Mouse (Mus musculus) left cerebral cortex, adult 18-20 months (tissue): ENCODE measurements around the gene Larp4. TPM values are rescaled to one million over a fixed set of nuclear protein-coding genes. Genes with fewer than 3 reads are reported as not detected.
"Not testable (repeated sequence)": the region's sequence is repeated elsewhere in the genome, so short reads cannot be mapped to it uniquely, and the experiment has no call there.

Experiments
- DNase-seq, 2 experiments: peaks; one replicate each; pipeline ENCODE4 v3.0.0; 2021 to 2022; ENCODE audit warnings: low spot score in 2 of 2, mixed read lengths in 1 of 2
- long read RNA-seq, 2 experiments: library from polyadenylated mRNA; stranded (forward); transcript quantifications; one replicate each; pipeline ENCODE4 v2.0.0; 2021
- total RNA-seq, 2 experiments: library from RNA; stranded (reverse); gene quantifications; 2 replicates each; pipeline ENCODE4 v1.2.3; 2021

The Larp4 gene
- total RNA-seq, result 10 to 100 TPM; 46.5 to 50.4 TPM
- long read RNA-seq, experiment 1, full-length matches to known transcripts, result 7 of 21 reads
- long read RNA-seq, experiment 1, partial matches to known transcripts, result 1 of 21 reads
- long read RNA-seq, experiment 1, other reads (novel, unspliced or antisense), result 13 of 21 reads
- long read RNA-seq, experiment 2, full-length matches to known transcripts, result 2 of 8 reads
- long read RNA-seq, experiment 2, partial matches to known transcripts, result 1 of 8 reads
- long read RNA-seq, experiment 2, other reads (novel, unspliced or antisense), result 5 of 8 reads

- DNase-seq, result not testable (repeated sequence)
These were observed at the start of gene Larp4 for GRCm38 (mm10) chr15:99969765-99970164. Larp4 (plus strand) TSS chr15:99970065.

- no peak for DNase-seq
These were observed 38.6 kb upstream of the Larp4 start for GRCm38 (mm10) chr15:99931231-99931630.

DNA sequence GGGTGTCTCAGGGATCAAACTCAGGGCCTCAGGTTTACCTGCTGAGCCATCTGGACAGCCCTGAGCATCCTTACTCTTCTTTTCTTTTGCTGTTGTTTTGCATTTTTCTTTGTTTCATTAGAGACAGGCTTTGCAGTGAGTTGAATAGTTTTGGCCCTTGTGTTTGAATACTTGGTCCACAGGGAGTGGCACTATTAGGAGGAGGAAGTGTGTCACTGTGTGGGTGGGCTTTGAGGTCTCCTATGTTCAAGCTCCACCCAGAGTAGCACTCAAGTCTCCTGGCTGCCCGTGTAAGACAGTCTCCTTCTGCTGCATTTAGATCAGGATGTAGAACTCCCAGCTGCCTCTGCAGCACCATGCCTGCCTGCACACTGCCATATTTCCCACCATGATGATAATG lies 35.4 kb upstream of the Larp4 start:
- DNase-seq, result no peak

DNA sequence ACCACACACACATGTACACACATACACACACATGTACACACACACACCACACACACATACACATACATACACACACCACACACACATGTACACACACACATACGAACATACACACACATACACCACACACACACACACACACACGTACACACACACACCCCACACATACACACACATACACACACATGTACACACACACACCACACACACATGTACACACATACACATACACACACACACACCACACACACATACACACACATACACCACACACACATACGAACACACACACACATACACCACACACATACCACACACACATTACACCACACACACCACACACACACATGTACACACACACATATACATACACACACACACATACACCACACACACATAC lies 33.2 kb upstream of the Larp4 start:
- no peak for DNase-seq

DNA sequence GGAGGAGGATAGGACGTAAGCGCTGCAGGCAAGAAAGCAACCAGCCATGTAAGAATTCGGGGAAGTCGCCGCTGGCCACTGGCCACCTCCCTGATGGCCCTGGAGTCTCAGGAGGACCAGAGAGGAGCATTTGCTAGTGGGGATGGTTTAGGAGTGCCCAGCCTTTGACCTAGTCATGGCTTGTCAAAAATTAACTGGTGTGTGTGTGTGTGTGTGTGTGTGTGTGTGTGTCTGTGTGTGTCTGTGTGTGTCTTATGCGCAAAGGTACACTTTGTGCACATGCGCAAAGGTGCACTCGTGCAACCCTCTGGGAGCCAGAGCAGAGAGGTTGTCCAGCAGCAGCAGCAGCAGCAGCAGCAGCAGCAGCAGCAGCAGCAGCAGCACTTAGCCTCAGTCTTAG lies 32.0 kb upstream of the Larp4 start:
- no peak for DNase-seq

- DNase-seq, result no peak
These were observed 29.4 kb upstream of the Larp4 start for GRCm38 (mm10) chr15:99940426-99940825.

DNA sequence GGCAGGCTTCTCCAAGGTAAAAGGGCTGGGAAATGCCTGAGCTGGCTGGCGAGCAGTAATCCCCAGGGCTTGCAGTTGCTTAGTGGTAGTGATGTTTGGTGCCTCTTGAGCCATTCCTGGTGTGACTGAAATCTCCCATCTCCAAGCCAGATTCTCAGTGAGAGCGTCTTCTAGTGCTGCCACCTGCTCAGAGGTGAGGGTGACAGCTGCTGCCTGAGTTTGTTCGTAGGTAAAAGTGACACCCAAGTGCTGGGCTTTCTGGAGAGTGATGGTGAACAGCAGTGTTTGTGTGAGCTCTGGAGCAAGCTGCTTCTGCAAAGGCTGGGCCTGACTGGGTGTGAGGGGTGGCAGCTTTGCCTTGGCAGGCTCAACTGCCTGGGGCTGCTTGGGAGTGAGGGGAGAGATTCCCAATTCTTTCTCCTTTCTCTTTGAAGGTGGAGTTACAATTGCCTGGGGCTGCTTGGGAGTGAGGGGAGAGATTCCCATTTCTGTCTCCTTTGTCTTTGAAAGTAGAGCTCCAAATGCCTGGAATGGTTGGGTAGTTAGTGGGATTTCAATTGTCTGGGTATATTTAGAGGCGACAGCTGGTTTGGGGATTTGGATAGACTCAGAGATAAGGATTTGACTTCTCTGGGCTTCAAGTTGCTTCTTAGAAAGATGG lies 28.8 kb upstream of the Larp4 start:
- no peak for DNase-seq

- no peak for DNase-seq
These were observed 14.5 kb upstream of the Larp4 start for GRCm38 (mm10) chr15:99955324-99955723.

DNA sequence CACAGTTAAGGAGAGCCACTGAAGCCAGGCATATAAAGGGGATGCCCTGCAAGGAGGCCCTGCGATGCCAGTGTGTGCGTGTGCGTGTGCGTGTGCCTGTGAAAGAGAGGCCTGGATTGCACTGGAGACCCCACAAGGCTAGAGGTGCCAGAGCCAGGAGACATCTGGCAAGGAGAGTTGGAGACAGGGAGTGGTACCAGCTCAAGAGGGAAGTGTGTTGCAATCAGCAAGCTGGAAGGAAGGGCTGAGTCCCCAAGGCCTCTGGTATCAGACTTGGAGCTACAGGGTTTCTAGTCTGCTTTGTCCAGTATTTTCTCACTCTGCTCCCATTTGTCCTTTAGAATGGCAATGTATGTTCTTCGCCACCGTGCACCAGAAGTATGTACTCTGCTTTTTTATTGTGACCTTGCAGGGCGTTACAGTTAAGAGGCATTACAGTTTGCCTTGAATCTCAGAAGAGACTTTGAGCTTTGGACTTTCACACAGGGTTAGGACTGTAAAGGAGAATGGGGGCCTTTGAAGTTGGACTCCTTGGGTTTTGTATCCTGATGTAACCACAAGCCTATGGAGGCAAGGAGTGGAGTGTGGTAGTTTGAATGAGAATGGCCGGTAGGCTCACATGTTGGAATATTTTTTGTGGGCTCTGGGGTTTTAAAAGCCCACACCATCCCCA lies 4.6 kb upstream of the Larp4 start:
- DNase-seq, result no peak

- no peak for DNase-seq
These were observed 2.9 kb upstream of the Larp4 start, which contains the start of gene Fam186a for GRCm38 (mm10) chr15:99966961-99967360. Fam186a (minus strand) TSS chr15:99967061.

- DNase-seq, result no peak
These were observed 741 bp downstream of the Larp4 start for GRCm38 (mm10) chr15:99970606-99971005.

DNA sequence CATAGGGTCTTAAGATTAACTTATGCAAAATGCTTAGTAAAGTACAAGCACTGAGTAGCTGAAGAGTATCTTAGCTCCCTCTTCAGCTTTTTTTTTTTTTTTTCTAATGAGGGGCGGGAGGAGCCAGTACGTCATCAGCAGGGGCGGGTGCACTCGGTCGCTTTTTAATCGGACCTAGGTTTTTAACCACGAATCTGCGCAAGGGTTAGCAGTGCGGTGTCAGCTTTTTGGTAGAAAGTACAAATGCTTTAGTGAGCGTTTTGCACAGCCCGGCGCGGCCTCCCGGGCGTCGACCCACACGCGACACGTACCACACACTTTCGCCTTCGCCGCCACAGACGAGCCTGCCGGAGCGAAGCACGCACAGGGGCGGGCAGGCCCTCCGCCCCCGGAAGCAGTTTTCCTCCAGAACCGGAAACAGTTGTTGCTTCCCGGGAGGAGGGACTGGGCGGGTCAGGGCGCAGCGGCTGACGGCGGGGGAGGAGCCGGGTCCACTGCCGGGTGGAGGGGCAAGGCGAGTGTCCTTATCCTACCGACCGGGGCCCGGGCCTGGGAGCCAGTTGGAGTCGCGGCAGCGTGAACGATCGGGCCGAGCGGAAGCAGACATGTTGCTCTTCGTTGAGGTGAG lies 2.6 kb downstream of the Larp4 start:
- peak; percentile 95 to 97 for DNase-seq

GRCm38 (mm10) chr15:99972989-99973911 lies 3.4 kb downstream of the Larp4 start:
- DNase-seq, result peak; percentile 3 to 6

GRCm38 (mm10) chr15:99974476-99975220 lies 4.8 kb downstream of the Larp4 start:
- no peak for DNase-seq

DNA sequence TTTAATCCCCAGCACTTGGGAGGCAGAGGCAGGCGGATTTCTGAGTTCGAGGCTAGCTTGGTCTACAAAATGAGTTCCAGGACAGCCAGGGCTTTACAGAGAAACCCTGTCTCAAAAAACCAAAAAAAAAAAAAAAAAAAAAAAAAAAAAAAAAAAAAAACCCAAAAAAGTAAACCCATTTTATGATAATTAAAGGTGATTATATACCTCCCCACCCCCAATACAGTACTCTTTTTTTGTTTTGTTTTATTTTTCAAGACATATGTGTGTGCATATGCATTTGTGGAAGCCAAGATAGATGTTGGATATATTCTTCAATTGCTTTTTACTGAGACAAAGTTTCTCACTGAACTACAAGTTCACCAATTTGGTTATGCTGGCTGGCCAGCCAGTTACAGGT lies 6.3 kb downstream of the Larp4 start:
- not testable (repeated sequence) for DNase-seq

DNA sequence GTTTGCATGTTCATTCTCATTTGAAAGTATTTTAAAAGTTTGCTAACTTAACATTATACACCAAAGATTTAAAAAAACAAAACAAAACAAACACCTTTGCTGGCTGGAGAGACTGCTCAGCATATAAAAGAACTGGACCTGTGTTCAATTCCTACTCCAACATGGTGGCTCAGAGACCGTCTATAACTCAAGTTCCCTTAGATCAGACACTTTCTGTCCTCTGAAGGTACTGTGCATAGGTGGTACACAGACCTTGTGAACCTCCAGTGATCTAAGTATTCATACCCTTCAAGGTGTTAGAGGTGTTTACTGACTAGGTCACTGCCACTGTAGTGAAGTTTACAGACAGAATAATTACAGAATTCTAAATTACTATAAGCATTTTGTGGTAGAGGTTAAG lies 9.4 kb downstream of the Larp4 start:
- no peak for DNase-seq

DNA sequence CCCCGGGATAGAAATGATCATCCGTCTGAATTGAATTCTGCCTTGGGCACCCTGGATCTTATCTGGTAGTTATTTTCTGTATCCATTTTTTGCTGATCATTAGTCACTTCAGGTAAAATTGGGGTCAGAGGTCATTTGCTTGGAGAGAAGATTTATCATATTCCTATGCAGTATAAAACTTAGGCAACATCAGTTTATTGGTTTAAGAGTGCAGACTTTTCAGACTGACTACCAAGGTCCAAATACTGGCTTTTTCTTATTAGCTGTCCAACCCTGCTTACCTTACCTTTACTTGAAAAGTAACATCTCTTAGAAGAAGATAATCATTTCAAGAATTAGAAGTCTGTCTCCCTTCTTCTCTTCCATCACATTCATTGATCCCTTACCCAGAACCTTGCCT lies 9.8 kb downstream of the Larp4 start:
- DNase-seq, result no peak

DNA sequence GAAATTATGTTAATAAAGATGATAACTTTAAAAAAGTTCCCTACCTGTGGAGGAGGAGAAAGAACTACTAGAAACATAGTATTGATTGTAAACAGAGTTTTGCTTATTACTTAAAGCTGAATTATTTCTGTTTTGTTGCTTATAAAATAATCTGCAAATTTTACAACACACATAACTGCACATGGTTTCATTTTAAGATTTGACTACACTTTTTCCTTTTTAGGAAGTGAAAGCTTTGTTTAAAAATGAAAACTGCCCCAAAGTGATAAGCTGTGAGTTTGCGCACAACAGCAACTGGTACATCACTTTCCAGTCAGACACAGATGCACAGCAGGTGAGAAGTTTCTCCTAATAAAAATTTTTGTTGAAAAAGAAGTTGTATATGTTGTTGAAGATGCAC lies 23.2 kb downstream of the Larp4 start:
- DNase-seq, result no peak

DNA sequence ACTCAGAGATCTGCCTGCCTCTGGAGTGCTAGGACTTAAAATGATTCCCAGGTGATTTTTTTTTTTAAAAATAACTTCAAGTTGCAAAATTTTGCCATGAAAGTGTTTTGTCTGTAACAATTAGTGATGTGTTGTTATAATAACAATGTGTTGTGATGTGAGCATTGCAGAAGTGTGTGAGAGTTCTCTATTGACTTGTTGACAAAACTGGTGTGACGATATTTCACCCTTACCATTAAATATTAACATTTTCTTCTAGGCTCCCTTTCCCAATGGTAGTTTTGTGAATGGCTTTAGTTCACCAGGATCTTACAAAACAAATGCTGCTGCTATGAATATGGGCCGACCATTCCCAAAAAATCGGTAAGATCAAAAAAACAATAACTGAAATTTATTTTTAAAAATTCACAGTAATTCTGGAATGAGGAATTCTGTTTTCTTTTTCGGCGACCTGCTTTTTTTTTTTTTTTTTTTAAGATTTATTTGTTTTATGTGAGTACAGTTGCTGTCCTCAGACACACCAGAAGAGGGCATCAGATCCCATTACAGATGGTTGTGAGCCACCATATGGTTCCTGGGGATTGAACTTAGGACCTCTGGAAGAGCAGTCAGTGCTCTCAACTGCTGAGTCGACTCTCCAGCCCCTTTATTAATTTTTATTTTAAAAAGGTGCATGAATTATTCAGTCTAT lies 27.4 kb downstream of the Larp4 start:
- no peak for DNase-seq
